In the genomic region with DNA sequence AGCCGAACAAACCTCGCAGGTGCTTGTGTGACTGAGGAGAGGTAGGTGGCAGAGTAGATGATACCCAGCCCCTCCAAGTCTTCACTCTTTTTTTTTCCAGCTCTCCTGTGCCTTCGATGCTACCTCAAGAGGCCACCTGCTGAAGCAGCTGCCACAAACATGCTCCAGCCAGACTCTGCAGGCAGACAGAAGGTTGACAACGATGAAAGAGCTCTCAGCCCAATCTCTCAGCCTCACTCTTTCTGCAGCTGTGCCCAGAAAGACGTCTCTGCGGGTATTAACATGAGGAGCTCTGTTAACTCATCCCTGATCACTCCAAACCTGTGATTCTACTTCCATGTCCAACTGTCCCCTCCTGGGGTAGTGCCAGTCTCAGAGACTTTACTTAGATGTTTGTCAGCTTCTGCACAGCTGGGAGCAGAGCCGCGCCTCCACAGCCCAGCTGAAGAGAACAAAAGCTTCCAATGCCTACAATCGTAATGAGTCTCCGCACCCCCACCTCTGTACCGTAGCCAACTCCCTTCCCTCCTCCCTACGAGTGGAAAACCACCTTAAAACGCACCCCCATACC, we compare ENCODE assay signal across 8 mouse cellular contexts.
DNase-seq lines count a peak whose midpoint lies in the region; ATAC-seq and TF ChIP-seq lines count a peak whose summit lies in the region.

No protein-coding gene starts in this region.

- H3K36me3 ChIP-seq in heart, embryonic 10.5 days: no peaks in the 10 kb centered on the region
- no peaks in the 10 kb centered on the region for H3K36me3 ChIP-seq in hindbrain, embryonic 13.5 days
- no peaks in the 10 kb centered on the region for H3K36me3 ChIP-seq in midbrain, embryonic 16.5 days (ENCODE audit: control insufficient read depth, insufficient read depth, low read length)

- WGBS in heart, embryonic 10.5 days: 7% methylated on average over 13 of the region's 13 CpGs
- WGBS in hindbrain, embryonic 13.5 days: 9% methylated on average over 13 of the region's 13 CpGs
- WGBS in midbrain, embryonic 16.5 days: 6% methylated on average over 13 of the region's 13 CpGs

- peak overlapping the region; percentile 75 for H3K9ac ChIP-seq in hindbrain, embryonic 13.5 days
- H3K9ac ChIP-seq in midbrain, embryonic 16.5 days (ENCODE audit: low read depth, low read length): peak overlapping the region; percentile 75

- no peak for TF ChIP-seq POLR2A in embryonic fibroblast, embryonic 13.5 days (IDR thresholded peaks at IDR 0.05; ENCODE audit: low read depth, low read length)

- H3K27me3 ChIP-seq in heart, embryonic 10.5 days (ENCODE audit: insufficient read depth, poor library complexity, severe bottlenecking): no peaks in the 10 kb centered on the region
- H3K27me3 ChIP-seq in hindbrain, embryonic 13.5 days: no peaks in the 10 kb centered on the region
- H3K27me3 ChIP-seq in midbrain, embryonic 16.5 days (ENCODE audit: control insufficient read depth, insufficient read depth, low read depth, low read length): no peaks in the 10 kb centered on the region

- no peak for TF ChIP-seq CTCF in embryonic fibroblast, embryonic 13.5 days (IDR thresholded peaks at IDR 0.05; ENCODE audit: borderline replicate concordance, insufficient read depth, low read length)

- no peaks in the 10 kb centered on the region for H3K9me3 ChIP-seq in heart, embryonic 10.5 days
- no peaks in the 10 kb centered on the region for H3K9me3 ChIP-seq in hindbrain, embryonic 13.5 days
- H3K9me3 ChIP-seq in midbrain, embryonic 16.5 days (replicated peaks; ENCODE audit: control insufficient read depth, low read length, poor library complexity, severe bottlenecking): no peaks in the 10 kb centered on the region

- intact Hi-C loops in heart, postnatal 25 days (cut with DNase I): no loop called here
- intact Hi-C loops in left cerebral cortex, postnatal 36 days (cut with DNase I): no loop called here

- peaks cover 14% of the 10 kb centered on the region; the same call in 1 of the 2 replicates for H3K4me1 ChIP-seq in heart, embryonic 10.5 days
- H3K4me1 ChIP-seq in embryonic fibroblast, embryonic 13.5 days (ENCODE audit: control insufficient read depth, insufficient read depth, low read length): no peaks in the 10 kb centered on the region
- peaks cover 29% of the 10 kb centered on the region for H3K4me1 ChIP-seq in hindbrain, embryonic 13.5 days (replicated peaks)
- peaks cover 13% of the 10 kb centered on the region for H3K4me1 ChIP-seq in midbrain, embryonic 16.5 days (ENCODE audit: control insufficient read depth, insufficient read depth, low read length)

- H3K4me3 ChIP-seq in heart, embryonic 10.5 days: peak overlapping the region; percentile 60
- H3K4me3 ChIP-seq in embryonic fibroblast, embryonic 13.5 days (ENCODE audit: insufficient read depth, low read length): peak overlapping the region; percentile 29
- H3K4me3 ChIP-seq in hindbrain, embryonic 13.5 days: peak overlapping the region; percentile 40
- H3K4me3 ChIP-seq in midbrain, embryonic 16.5 days (ENCODE audit: low read depth, low read length): peak overlapping the region; percentile 39

- ATAC-seq in hindbrain, embryonic 13.5 days (ENCODE audit: low FRiP score): peak; percentile 87
- ATAC-seq in midbrain, embryonic 16.5 days: peak; percentile 84

- peak overlapping the region; percentile 66 for H3K4me2 ChIP-seq in hindbrain, embryonic 13.5 days
- H3K4me2 ChIP-seq in midbrain, embryonic 16.5 days (ENCODE audit: low read length): peak overlapping the region; percentile 83

- H3K27ac ChIP-seq in heart, embryonic 10.5 days: peak overlapping the region; percentile 82
- no peak overlapping the region for H3K27ac ChIP-seq in embryonic fibroblast, embryonic 13.5 days (ENCODE audit: insufficient read depth, low read length)
- peak overlapping the region; percentile 89 for H3K27ac ChIP-seq in hindbrain, embryonic 13.5 days
- H3K27ac ChIP-seq in midbrain, embryonic 16.5 days (ENCODE audit: low read length): peak overlapping the region; percentile 90

- DNase-seq in heart, embryonic 10.5 days (ENCODE audit: low spot score): no peak
- DNase-seq in heart, postnatal 25 days (ENCODE audit: low spot score): no peak
- DNase-seq in left cerebral cortex, postnatal 36 days (ENCODE audit: low spot score in 2 of 2): peak; percentile 40 to 51
- DNase-seq in thymus, postnatal 25 days: no peak
- DNase-seq in spleen, postnatal 14 days (ENCODE audit: low spot score in 2 of 2): no peak

Comparison
In these comparisons a context has a peak if more than half of its experiments do, and no peak if none do; other contexts are left out.
1. DNase-seq: peak in left cerebral cortex, postnatal 36 days (2 of 2); none in heart, embryonic 10.5 days (single experiment), heart, postnatal 25 days (single experiment), thymus, postnatal 25 days (single experiment) and spleen, postnatal 14 days (0 of 2).
2. Peak in every context shown above with its lines, with median percentiles within 50 percentile points of each other: H3K4me3 ChIP-seq.